Mouse (Mus musculus): ENCODE measurements around the gene Pafah2. TPM values are rescaled to one million over a fixed set of nuclear protein-coding genes. Genes with fewer than 3 reads are reported as not detected.

Pafah2 gene
- 7.2 and 9.2 TPM in 2 replicates for polyA plus RNA-seq (2016; fragmentation: Nextera tagmentation; extraction: Ambion mirVana)

- Histone ChIP-seq H3K4me2 (replicated peaks) (peak within 1 kb of the TSS; percentile 84), H3K4me1 (peaks cover 28% of the 10 kb centered on the region), H3K4me3 (peak within 1 kb of the TSS; percentile 52), H3K9me3 (no peaks in the 10 kb centered on the region), H3K27ac (replicated peaks) (peak within 1 kb of the TSS; percentile 68), H3K27me3 (peaks cover 3% of the 10 kb centered on the region; the same call in 1 of the 2 replicates), H3K36me3 (no peaks in the 10 kb centered on the region), H3K9ac (replicated peaks) (peak within 1 kb of the TSS; percentile 68)
- whole genome bisulfite sequencing: 1% methylated on average over 31 of the region's 31 CpGs
- ATAC-seq (ENCODE audit: low FRiP score, low read depth): peak; percentile 98
These were observed at the start of gene Pafah2 for GRCm38 (mm10) chr4:134395977-134396825. Gene Pafah2, plus strand, starts transcription at chr4:134396320.

GRCm38 (mm10) chr4:134348078-134348477 is 48.0 kb upstream of the Pafah2 start:
- H3K4me2 ChIP-seq (replicated peaks): no peak overlapping the region
- H3K27me3 ChIP-seq: peaks cover 36% of the 10 kb centered on the region
- ATAC-seq (ENCODE audit: low FRiP score, low read depth): no peak
- 83% methylated on average over 11 of the region's 11 CpGs for WGBS
- no peak overlapping the region for H3K4me3 ChIP-seq
- no peak overlapping the region for H3K9ac ChIP-seq (replicated peaks)
- peaks cover 14% of the 10 kb centered on the region for H3K4me1 ChIP-seq
- no peaks in the 10 kb centered on the region for H3K36me3 ChIP-seq
- no peak overlapping the region for H3K27ac ChIP-seq (replicated peaks)
- no peaks in the 10 kb centered on the region for H3K9me3 ChIP-seq

GRCm38 (mm10) chr4:134348545-134348944 is 47.6 kb upstream of the Pafah2 start:
- WGBS: 85% methylated on average over 5 of the region's 5 CpGs
- no peak overlapping the region for H3K9ac ChIP-seq (replicated peaks)
- no peak overlapping the region for H3K4me3 ChIP-seq
- ATAC-seq (ENCODE audit: low FRiP score, low read depth): no peak
- H3K4me1 ChIP-seq: peaks cover 9% of the 10 kb centered on the region
- H3K27me3 ChIP-seq: peaks cover 31% of the 10 kb centered on the region
- no peaks in the 10 kb centered on the region for H3K9me3 ChIP-seq
- no peak overlapping the region for H3K27ac ChIP-seq (replicated peaks)
- no peak overlapping the region for H3K4me2 ChIP-seq (replicated peaks)
- H3K36me3 ChIP-seq: no peaks in the 10 kb centered on the region

- Histone ChIP-seq H3K4me1 (peaks cover 8% of the 10 kb centered on the region), H3K4me2 (replicated peaks) (no peak overlapping the region), H3K9ac (replicated peaks) (no peak overlapping the region), H3K36me3 (no peaks in the 10 kb centered on the region), H3K9me3 (no peaks in the 10 kb centered on the region), H3K4me3 (no peak overlapping the region), H3K27me3 (peaks cover 22% of the 10 kb centered on the region), H3K27ac (replicated peaks) (no peak overlapping the region)
- ATAC-seq (ENCODE audit: low FRiP score, low read depth): no peak
- 87% methylated on average over 7 of the region's 7 CpGs for WGBS
These were observed 46.3 kb upstream of the Pafah2 start for GRCm38 (mm10) chr4:134349829-134350228.

- no peaks in the 10 kb centered on the region for H3K9me3 ChIP-seq
- peaks cover 21% of the 10 kb centered on the region for H3K27me3 ChIP-seq
- no peak overlapping the region for H3K9ac ChIP-seq (replicated peaks)
- H3K27ac ChIP-seq (replicated peaks): no peak overlapping the region
- ATAC-seq (ENCODE audit: low FRiP score, low read depth): no peak
- WGBS: 82% methylated on average over 6 of the region's 6 CpGs
- H3K4me3 ChIP-seq: no peak overlapping the region
- H3K4me2 ChIP-seq (replicated peaks): no peak overlapping the region
- H3K4me1 ChIP-seq: peaks cover 8% of the 10 kb centered on the region
- no peaks in the 10 kb centered on the region for H3K36me3 ChIP-seq
These were observed 45.5 kb upstream of the Pafah2 start for GRCm38 (mm10) chr4:134350641-134351040.

GRCm38 (mm10) chr4:134351329-134352260 is 44.5 kb upstream of the Pafah2 start:
- no peaks in the 10 kb centered on the region for H3K9me3 ChIP-seq
- H3K36me3 ChIP-seq: no peaks in the 10 kb centered on the region
- WGBS: 51% methylated on average over 18 of the region's 18 CpGs
- H3K4me3 ChIP-seq: no peak overlapping the region
- H3K4me1 ChIP-seq: peaks cover 8% of the 10 kb centered on the region
- H3K4me2 ChIP-seq (replicated peaks): no peak overlapping the region
- no peak overlapping the region for H3K9ac ChIP-seq (replicated peaks)
- no peak overlapping the region for H3K27ac ChIP-seq (replicated peaks)
- peaks cover 16% of the 10 kb centered on the region; the same call in 1 of the 2 replicates for H3K27me3 ChIP-seq
- ATAC-seq (ENCODE audit: low FRiP score, low read depth): no peak

- Histone ChIP-seq H3K4me1 (peaks cover 12% of the 10 kb centered on the region), H3K9ac (replicated peaks) (no peak overlapping the region), H3K27ac (replicated peaks) (no peak overlapping the region), H3K9me3 (no peaks in the 10 kb centered on the region), H3K27me3 (peaks cover 20% of the 10 kb centered on the region), H3K36me3 (no peaks in the 10 kb centered on the region), H3K4me2 (replicated peaks) (no peak overlapping the region), H3K4me3 (no peak overlapping the region)
- 70% methylated on average over 12 of the region's 12 CpGs for WGBS
- ATAC-seq (ENCODE audit: low FRiP score, low read depth): no peak
These were observed 43.8 kb upstream of the Pafah2 start for GRCm38 (mm10) chr4:134352261-134352707.

- Histone ChIP-seq H3K27ac (replicated peaks) (no peak overlapping the region), H3K9ac (replicated peaks) (no peak overlapping the region), H3K4me3 (no peak overlapping the region), H3K27me3 (peaks cover 26% of the 10 kb centered on the region), H3K36me3 (no peaks in the 10 kb centered on the region), H3K4me1 (peaks cover 17% of the 10 kb centered on the region), H3K4me2 (replicated peaks) (no peak overlapping the region), H3K9me3 (no peaks in the 10 kb centered on the region)
- WGBS: 77% methylated on average over 7 of the region's 7 CpGs
- no peak for ATAC-seq (ENCODE audit: low FRiP score, low read depth)
These were observed 43.2 kb upstream of the Pafah2 start for GRCm38 (mm10) chr4:134352929-134353328.

GRCm38 (mm10) chr4:134353527-134354409 is 42.4 kb upstream of the Pafah2 start:
- Histone ChIP-seq H3K4me2 (replicated peaks) (no peak overlapping the region), H3K36me3 (no peaks in the 10 kb centered on the region), H3K27ac (replicated peaks) (no peak overlapping the region), H3K9ac (replicated peaks) (no peak overlapping the region), H3K4me3 (no peak overlapping the region), H3K27me3 (peaks cover 30% of the 10 kb centered on the region), H3K9me3 (no peaks in the 10 kb centered on the region), H3K4me1 (peaks cover 17% of the 10 kb centered on the region)
- WGBS: 66% methylated on average over 5 of the region's 5 CpGs
- no peak for ATAC-seq (ENCODE audit: low FRiP score, low read depth)

- Histone ChIP-seq H3K36me3 (no peaks in the 10 kb centered on the region), H3K4me3 (no peak overlapping the region), H3K4me2 (replicated peaks) (no peak overlapping the region), H3K27ac (replicated peaks) (no peak overlapping the region), H3K4me1 (peaks cover 17% of the 10 kb centered on the region), H3K9ac (replicated peaks) (no peak overlapping the region), H3K9me3 (no peaks in the 10 kb centered on the region), H3K27me3 (peaks cover 33% of the 10 kb centered on the region)
- WGBS: 57% methylated on average over 16 of the region's 16 CpGs
- no peak for ATAC-seq (ENCODE audit: low FRiP score, low read depth)
These were observed 40.2 kb upstream of the Pafah2 start for GRCm38 (mm10) chr4:134355841-134356452.

Data from midbrain, embryonic 12.5 days (tissue).